Mouse (Mus musculus) liver, embryonic 14.5 days (tissue): ENCODE results near the gene Btla. TPM values are rescaled to one million over a fixed set of nuclear protein-coding genes. Genes with fewer than 3 reads are reported as not detected.

Source experiments
- ATAC-seq: fragments of 200-750 bp; cut with Nextera tagmentation; 2 replicates; pipeline ENCODE4 v1.8.0; 2017; ENCODE audit warnings: moderate number of reproducible peaks, mild to moderate bottlenecking, moderate library complexity; ENCODE audit not compliant: insufficient read depth
- DNase-seq, 3 experiments: peaks; one replicate each; pipeline ENCODE4 v3.0.0-alpha.2; 2012 to 2013; ENCODE audit warnings: low read depth in 3 of 3, low spot score in 3 of 3
- H3K27ac ChIP-seq: fragments of 300-500 bp; sonication (generic); 2 replicates; pipeline ENCODE4 v1.5.1; 2014; ENCODE audit warnings: moderate library complexity, mild to moderate bottlenecking, control low read depth, inconsistent platforms
- H3K27me3 ChIP-seq: fragments of 300-500 bp; sonication (generic); 2 replicates; pipeline ENCODE4 v1.6.1; 2014; ENCODE audit warnings: mild to moderate bottlenecking, low read length, moderate library complexity; ENCODE audit not compliant: control insufficient read depth, insufficient read depth
- H3K36me3 ChIP-seq: fragments of 300-500 bp; sonication (generic); replicated peaks from 2 replicates; pipeline ENCODE4 v1.6.1; 2014; ENCODE audit warnings: low read depth; ENCODE audit not compliant: control insufficient read depth, insufficient read depth
- H3K4me1 ChIP-seq, 2 experiments: fragments of 200-500 bp in 1 of 2; fragments of 300-500 bp in 1 of 2; sonication (generic) in 1 of 2; replicated peaks; 2 replicates each; pipeline ENCODE4 v1.6.1; 2012 to 2014; ENCODE audit warnings: antibody characterized with exemption in 1 of 2, inconsistent platforms in 1 of 2, low read length in 1 of 2; ENCODE audit not compliant: control insufficient read depth in 2 of 2, insufficient read depth in 2 of 2
- H3K4me2 ChIP-seq: fragments of 300-500 bp; sonication (generic); 2 replicates; pipeline ENCODE4 v1.6.1; 2014; ENCODE audit warnings: low read depth, mild to moderate bottlenecking, control low read depth, moderate library complexity
- H3K4me3 ChIP-seq, 2 experiments: fragments of 200-500 bp in 1 of 2; fragments of 300-500 bp in 1 of 2; sonication (generic) in 1 of 2; 2 replicates each; pipeline ENCODE4 v1.5.1; 2012 to 2014; ENCODE audit warnings: low read depth in 2 of 2, low read length in 2 of 2, mild to moderate bottlenecking in 2 of 2, control low read depth in 1 of 2, inconsistent platforms in 1 of 2, moderate library complexity in 1 of 2; ENCODE audit not compliant: insufficient read depth in 1 of 2
- H3K9ac ChIP-seq: fragments of 300-500 bp; sonication (generic); replicated peaks from 2 replicates; pipeline ENCODE4 v1.6.1; 2014; ENCODE audit warnings: mild to moderate bottlenecking, control low read depth, moderate library complexity
- H3K9me3 ChIP-seq: fragments of 300-500 bp; sonication (generic); 2 replicates; pipeline ENCODE4 v1.6.1; 2016; ENCODE audit warnings: low read length, mixed read lengths; ENCODE audit not compliant: control insufficient read depth
- CTCF ChIP-seq: IDR thresholded peaks from 2 replicates; pipeline ENCODE4 v1.5.1; 2016; ENCODE audit warnings: antibody characterized with exemption, low read depth, control low read depth
- EP300 ChIP-seq: IDR thresholded peaks from 2 replicates; pipeline ENCODE4 v1.6.1; 2016; ENCODE audit warnings: antibody characterized with exemption, low read depth
- WGBS: fragments of 180-500 bp; shearing (Covaris S2); extraction: QIAGEN DNeasy Blood & Tissue Kit; methylation state at CpG from one replicate; pipeline ENCODE4 v1.1.7; 2014; ENCODE audit not compliant: insufficient replicate concordance; 5-methylcytosine and 5-hydroxymethylcytosine counted together
- polyA plus RNA-seq, 2 experiments: library from polyadenylated mRNA; depleted of rRNA in 1 of 2; stranded (reverse) in 1 of 2; unstranded in 1 of 2; fragments of >200 nt; fragmentation: Nextera tagmentation in 1 of 2; extraction: Ambion mirVana in 1 of 2; gene quantifications; 2 replicates each; pipeline versions ENCODE4 v1.2.1 to v1.2.3; 2012 to 2014

Gene Btla
- polyA plus RNA-seq, 2 experiments, result 0.32 to 0.42 TPM

DNA sequence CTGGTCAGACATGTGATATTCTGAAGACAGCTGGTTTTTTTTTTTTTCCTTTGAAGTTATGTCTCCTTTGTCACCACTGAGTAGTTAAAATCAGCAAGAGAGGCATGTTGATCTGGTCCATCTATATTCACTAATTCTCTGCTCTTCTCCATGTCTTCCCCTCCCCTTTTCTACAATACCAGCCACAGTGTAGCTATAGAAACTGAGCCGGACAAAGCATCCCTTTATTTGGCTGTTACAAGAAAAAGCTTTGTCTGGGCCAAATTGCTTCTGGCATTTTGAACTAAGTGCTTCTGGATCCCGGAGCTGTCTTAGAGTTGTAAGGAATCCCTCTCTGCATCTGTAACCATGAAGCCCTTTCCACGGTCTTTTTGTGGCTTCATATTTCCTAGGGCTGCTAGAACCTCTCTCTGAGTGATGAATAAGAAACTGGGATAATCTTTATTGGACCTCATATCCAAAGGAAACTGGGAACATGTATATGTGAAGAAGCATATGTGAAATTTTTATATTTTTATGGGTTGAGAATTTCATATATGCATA, 20.9 kb downstream of the Btla start:
- H3K4me3 ChIP-seq, result no peak overlapping the region
- H3K4me2 ChIP-seq, result no peak overlapping the region
- no peaks in the 10 kb centered on the region for H3K36me3 ChIP-seq
- H3K4me1 ChIP-seq, result no peaks in the 10 kb centered on the region
- 65% methylated on average over 3 of the region's 3 CpGs for WGBS
- TF ChIP-seq EP300, result no peak
- TF ChIP-seq CTCF, result no peak
- H3K27me3 ChIP-seq, result no peaks in the 10 kb centered on the region
- H3K9me3 ChIP-seq, result no peaks in the 10 kb centered on the region
- ATAC-seq (no peak), DNase-seq (no peak)
- no peak overlapping the region for H3K27ac ChIP-seq
- H3K9ac ChIP-seq, result no peak overlapping the region

DNA sequence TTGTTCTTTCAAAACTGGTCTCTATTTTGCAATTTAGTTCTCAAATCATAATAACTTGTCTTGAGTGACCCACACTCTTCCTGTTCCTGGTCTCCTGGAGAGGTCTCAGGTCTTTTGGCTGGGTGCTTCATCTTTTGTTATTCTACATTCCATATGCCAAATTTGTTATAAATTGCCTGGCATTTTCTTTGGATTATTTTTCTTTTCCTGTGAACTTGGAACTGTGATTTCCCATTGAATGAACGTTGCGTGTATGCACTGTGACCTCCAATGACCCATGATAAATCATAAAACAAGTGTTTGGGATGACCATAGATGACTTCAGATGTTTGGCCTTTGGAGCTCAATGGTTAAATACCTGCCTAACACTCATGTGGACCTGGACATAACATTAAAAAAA, 25.6 kb downstream of the Btla start:
- WGBS, result 72% methylated on average over 2 of the region's 2 CpGs
- no peak overlapping the region for H3K27ac ChIP-seq
- no peak overlapping the region for H3K4me3 ChIP-seq
- DNase-seq (no peak), ATAC-seq (no peak)
- H3K4me2 ChIP-seq, result no peak overlapping the region
- H3K36me3 ChIP-seq, result no peaks in the 10 kb centered on the region
- H3K27me3 ChIP-seq, result no peaks in the 10 kb centered on the region
- no peaks in the 10 kb centered on the region for H3K4me1 ChIP-seq
- no peaks in the 10 kb centered on the region for H3K9me3 ChIP-seq
- H3K9ac ChIP-seq, result no peak overlapping the region
- TF ChIP-seq EP300 (no peak), CTCF (no peak)

GRCm38 (mm10) chr16:45250317-45250716, 26.2 kb downstream of the Btla start:
- no peak for ATAC-seq
- no peaks in the 10 kb centered on the region for H3K9me3 ChIP-seq

DNA sequence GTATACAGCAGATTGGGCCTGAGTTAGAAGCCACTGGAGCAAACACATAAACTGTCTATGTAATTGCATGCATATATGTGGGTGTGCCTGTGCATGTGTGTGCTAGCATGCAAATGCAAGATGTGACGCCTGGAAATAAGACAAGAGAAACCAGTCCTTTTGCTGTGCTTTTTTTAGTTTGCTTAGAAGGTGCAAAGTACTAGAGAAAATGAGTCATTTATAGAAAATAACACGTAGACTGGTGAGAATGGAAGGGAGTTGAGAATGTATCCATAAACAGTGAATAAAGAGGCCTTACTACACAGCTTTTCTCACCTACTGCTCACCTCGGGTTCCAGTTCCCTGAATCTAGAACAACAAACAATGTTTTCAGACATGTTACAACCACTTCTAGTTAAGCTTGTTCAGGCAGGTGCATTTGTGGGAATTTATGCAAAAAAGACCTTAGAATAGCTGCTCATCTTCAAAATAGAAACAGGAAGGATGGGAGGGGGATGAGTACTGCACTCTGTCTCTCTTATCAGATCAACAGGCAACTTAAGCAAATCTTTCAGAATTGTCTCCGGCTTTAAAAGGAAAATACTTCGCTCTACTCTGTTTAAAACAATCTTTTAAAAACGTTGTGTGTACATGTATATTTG, 27.8 kb downstream of the Btla start:
- DNase-seq (no peak), ATAC-seq (no peak)
- no peak overlapping the region for H3K9ac ChIP-seq
- H3K4me2 ChIP-seq, result no peak overlapping the region
- H3K4me3 ChIP-seq, result no peak overlapping the region
- H3K27ac ChIP-seq, result no peak overlapping the region
- TF ChIP-seq EP300, result no peak
- no peak for TF ChIP-seq CTCF
- no peaks in the 10 kb centered on the region for H3K36me3 ChIP-seq
- no peaks in the 10 kb centered on the region for H3K9me3 ChIP-seq
- H3K27me3 ChIP-seq, result no peaks in the 10 kb centered on the region
- 39% methylated on average over 6 of the region's 6 CpGs for WGBS
- no peaks in the 10 kb centered on the region for H3K4me1 ChIP-seq

More at GRCm38 (mm10) chr16:45250317-45250716, 26.2 kb downstream of the Btla start:
- no peak for DNase-seq
- no peak overlapping the region for H3K9ac ChIP-seq
- no peaks in the 10 kb centered on the region for H3K36me3 ChIP-seq
- H3K27ac ChIP-seq, result no peak overlapping the region
- no peak for TF ChIP-seq CTCF
- no peak for TF ChIP-seq EP300
- no peaks in the 10 kb centered on the region for H3K27me3 ChIP-seq
- no peak overlapping the region for H3K4me3 ChIP-seq
- H3K4me2 ChIP-seq, result no peak overlapping the region
- no peaks in the 10 kb centered on the region for H3K4me1 ChIP-seq

GRCm38 (mm10) chr16:45255183-45255861, 31.2 kb downstream of the Btla start:
- H3K27ac ChIP-seq, result no peak overlapping the region
- TF ChIP-seq CTCF, result no peak
- no peak for TF ChIP-seq EP300
- H3K36me3 ChIP-seq, result no peaks in the 10 kb centered on the region
- H3K9ac ChIP-seq, result no peak overlapping the region
- no peaks in the 10 kb centered on the region for H3K4me1 ChIP-seq
- DNase-seq, result no peak
- no peak overlapping the region for H3K4me2 ChIP-seq
- H3K4me3 ChIP-seq, result no peak overlapping the region
- ATAC-seq, result no peak
- WGBS, result 72% methylated on average over 7 of the region's 7 CpGs
- no peaks in the 10 kb centered on the region for H3K9me3 ChIP-seq
- no peaks in the 10 kb centered on the region for H3K27me3 ChIP-seq
